Mouse (Mus musculus): ENCODE measurements around the gene Lyg2. TPM values are rescaled to one million over a fixed set of nuclear protein-coding genes. Genes with fewer than 3 reads are reported as not detected.

The Lyg2 gene
- polyA plus RNA-seq, 1 experiment, result not detected

DNA sequence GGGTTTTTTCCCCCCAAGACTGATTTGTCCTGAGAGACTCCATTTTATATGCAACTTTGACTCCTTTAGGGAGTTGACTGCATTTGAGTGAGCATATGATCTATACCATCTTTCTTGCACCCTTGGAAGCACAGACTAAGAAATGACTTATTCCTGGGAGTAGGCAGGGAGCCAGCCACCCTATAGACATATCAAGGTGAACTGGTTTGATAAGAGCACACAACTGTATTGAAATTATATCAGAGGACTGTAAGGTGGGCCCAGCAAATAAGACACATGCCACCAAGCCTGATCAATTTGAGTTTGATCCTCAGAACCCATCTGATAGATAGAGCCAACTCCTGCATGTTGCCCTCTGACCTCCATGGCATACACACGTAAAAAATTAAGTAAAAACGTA, 46.9 kb downstream of the Lyg2 start:
- H3K27me3 ChIP-seq (ENCODE audit: control insufficient read depth, insufficient read depth, low read length), result no peaks in the 10 kb centered on the region
- H3K27ac ChIP-seq (ENCODE audit: insufficient read depth, low read depth, low read length), result no peak overlapping the region
- TF ChIP-seq CTCF (IDR thresholded peaks at IDR 0.05; ENCODE audit: extremely low read depth, insufficient read length, insufficient replicate concordance, low read depth, low read length) (no peak), POLR2A (IDR thresholded peaks at IDR 0.05; ENCODE audit: low read depth, low read length) (no peak)
- peaks cover 2% of the 10 kb centered on the region; the same call in 1 of the 2 replicates for H3K4me1 ChIP-seq (ENCODE audit: control insufficient read depth, insufficient read depth, insufficient read length, low read length)
- H3K36me3 ChIP-seq (ENCODE audit: control insufficient read depth, insufficient read depth, low read length), result no peaks in the 10 kb centered on the region
- H3K4me3 ChIP-seq (ENCODE audit: low read depth, low read length), result no peak overlapping the region
- 61% methylated on average over 2 of the region's 2 CpGs for WGBS

GRCm38 (mm10) chr1:37868640-37869039, 47.7 kb downstream of the Lyg2 start:
- H3K27ac ChIP-seq (ENCODE audit: insufficient read depth, low read depth, low read length), result no peak overlapping the region
- H3K4me1 ChIP-seq (ENCODE audit: control insufficient read depth, insufficient read depth, insufficient read length, low read length), result peaks cover 2% of the 10 kb centered on the region; the same call in 1 of the 2 replicates
- 65% methylated on average over 10 of the region's 10 CpGs for WGBS
- H3K27me3 ChIP-seq (ENCODE audit: control insufficient read depth, insufficient read depth, low read length), result no peaks in the 10 kb centered on the region
- no peak overlapping the region for H3K4me3 ChIP-seq (ENCODE audit: low read depth, low read length)
- TF ChIP-seq POLR2A (IDR thresholded peaks at IDR 0.05; ENCODE audit: low read depth, low read length) (no peak), CTCF (IDR thresholded peaks at IDR 0.05; ENCODE audit: extremely low read depth, insufficient read length, insufficient replicate concordance, low read depth, low read length) (no peak)
- no peaks in the 10 kb centered on the region for H3K36me3 ChIP-seq (ENCODE audit: control insufficient read depth, insufficient read depth, low read length)

- Histone ChIP-seq H3K27me3 (ENCODE audit: control insufficient read depth, insufficient read depth, low read length) (no peaks in the 10 kb centered on the region), H3K36me3 (ENCODE audit: control insufficient read depth, insufficient read depth, low read length) (no peaks in the 10 kb centered on the region), H3K27ac (ENCODE audit: insufficient read depth, low read depth, low read length) (no peak overlapping the region), H3K4me3 (ENCODE audit: low read depth, low read length) (no peak overlapping the region), H3K4me1 (ENCODE audit: control insufficient read depth, insufficient read depth, insufficient read length, low read length) (peaks cover 2% of the 10 kb centered on the region; the same call in 1 of the 2 replicates)
- TF ChIP-seq POLR2A (IDR thresholded peaks at IDR 0.05; ENCODE audit: low read depth, low read length) (no peak), CTCF (IDR thresholded peaks at IDR 0.05; ENCODE audit: extremely low read depth, insufficient read length, insufficient replicate concordance, low read depth, low read length) (no peak)
- WGBS, result 59% methylated on average over 10 of the region's 10 CpGs
Measured at GRCm38 (mm10) chr1:37867684-37868322, 48.5 kb downstream of the Lyg2 start.

- Histone ChIP-seq H3K27ac (ENCODE audit: insufficient read depth, low read depth, low read length) (no peak overlapping the region), H3K4me3 (ENCODE audit: low read depth, low read length) (no peak overlapping the region), H3K36me3 (ENCODE audit: control insufficient read depth, insufficient read depth, low read length) (no peaks in the 10 kb centered on the region), H3K4me1 (ENCODE audit: control insufficient read depth, insufficient read depth, insufficient read length, low read length) (peaks cover 2% of the 10 kb centered on the region; the same call in 1 of the 2 replicates), H3K27me3 (ENCODE audit: control insufficient read depth, insufficient read depth, low read length) (no peaks in the 10 kb centered on the region)
- peak; percentile 56; the same call in 1 of the 2 replicates for TF ChIP-seq CTCF (IDR thresholded peaks at IDR 0.05; ENCODE audit: extremely low read depth, insufficient read length, insufficient replicate concordance, low read depth, low read length)
- TF ChIP-seq POLR2A (IDR thresholded peaks at IDR 0.05; ENCODE audit: low read depth, low read length), result no peak
- WGBS, result 80% methylated on average over 1 of the region's 1 CpGs
Measured at GRCm38 (mm10) chr1:37867056-37867455, 49.2 kb downstream of the Lyg2 start.

- WGBS, result 66% methylated on average over 6 of the region's 6 CpGs
- no peaks in the 10 kb centered on the region for H3K36me3 ChIP-seq (ENCODE audit: control insufficient read depth, insufficient read depth, low read length)
- H3K27me3 ChIP-seq (ENCODE audit: control insufficient read depth, insufficient read depth, low read length), result no peaks in the 10 kb centered on the region
- H3K4me3 ChIP-seq (ENCODE audit: low read depth, low read length), result peak within 1 kb of the TSS; percentile 78
- no peaks in the 10 kb centered on the region for H3K4me1 ChIP-seq (ENCODE audit: control insufficient read depth, insufficient read depth, insufficient read length, low read length)
- H3K27ac ChIP-seq (ENCODE audit: insufficient read depth, low read depth, low read length), result peak within 1 kb of the TSS; percentile 82
- TF ChIP-seq POLR2A (IDR thresholded peaks at IDR 0.05; ENCODE audit: low read depth, low read length) (no peak), CTCF (IDR thresholded peaks at IDR 0.05; ENCODE audit: extremely low read depth, insufficient read length, insufficient replicate concordance, low read depth, low read length) (no peak)
Measured at GRCm38 (mm10) chr1:37866286-37866685, 50.0 kb downstream of the Lyg2 start, which contains the start of gene Tsga10. Gene Tsga10, minus strand, starts transcription at chr1:37866429.

- 8% methylated on average over 23 of the region's 23 CpGs for WGBS
- peak overlapping the region; percentile 82 for H3K27ac ChIP-seq (ENCODE audit: insufficient read depth, low read depth, low read length)
Measured at GRCm38 (mm10) chr1:37865401-37866215, 50.7 kb downstream of the Lyg2 start.

More at GRCm38 (mm10) chr1:37865401-37866215, 50.7 kb downstream of the Lyg2 start:
- no peaks in the 10 kb centered on the region for H3K4me1 ChIP-seq (ENCODE audit: control insufficient read depth, insufficient read depth, insufficient read length, low read length)
- no peaks in the 10 kb centered on the region for H3K36me3 ChIP-seq (ENCODE audit: control insufficient read depth, insufficient read depth, low read length)
- no peak for TF ChIP-seq CTCF (IDR thresholded peaks at IDR 0.05; ENCODE audit: extremely low read depth, insufficient read length, insufficient replicate concordance, low read depth, low read length)
- no peak for TF ChIP-seq POLR2A (IDR thresholded peaks at IDR 0.05; ENCODE audit: low read depth, low read length)
- H3K27me3 ChIP-seq (ENCODE audit: control insufficient read depth, insufficient read depth, low read length), result no peaks in the 10 kb centered on the region
- peak overlapping the region; percentile 78 for H3K4me3 ChIP-seq (ENCODE audit: low read depth, low read length)

Data from small intestine, adult 2 months (tissue).